Mouse (Mus musculus): ENCODE data around the gene Tbx15. TPM values are rescaled to one million over a fixed set of nuclear protein-coding genes. Genes with fewer than 3 reads are reported as not detected.

Gene Tbx15
- polyA plus RNA-seq, 1 experiment, result 1.7 TPM

DNA sequence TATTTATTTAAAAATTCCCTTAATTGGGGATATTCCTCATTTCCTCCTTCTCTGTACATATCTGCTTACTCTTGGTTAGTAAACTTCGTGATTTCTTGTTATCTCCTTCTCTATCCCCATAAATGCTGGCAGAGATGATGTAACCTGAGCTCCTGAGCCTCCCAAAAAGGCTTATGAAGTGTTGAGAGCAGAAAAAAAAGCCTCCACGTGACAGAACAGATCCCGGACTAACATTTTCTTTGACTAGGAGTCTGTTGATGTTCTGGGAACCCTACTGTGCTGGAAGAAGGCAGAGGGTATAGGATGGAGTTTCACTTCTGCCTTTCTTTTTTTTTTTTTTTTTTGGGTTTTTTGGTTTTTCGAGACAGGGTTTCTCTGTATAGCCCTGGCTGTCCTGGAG lies 146.9 kb downstream of the Tbx15 start:
- H3K36me3 ChIP-seq (ENCODE audit: control insufficient read depth, insufficient read depth, low read length, poor library complexity, severe bottlenecking), result no peaks in the 10 kb centered on the region

More for the DNA sequence above, 146.9 kb downstream of the Tbx15 start:
- Histone ChIP-seq H3K4me1 (ENCODE audit: control insufficient read depth, insufficient read depth, low read length) (no peaks in the 10 kb centered on the region), H3K27me3 (ENCODE audit: control insufficient read depth, insufficient read depth, low read length, poor library complexity, severe bottlenecking) (no peaks in the 10 kb centered on the region), H3K9ac (ENCODE audit: low read depth, poor library complexity, severe bottlenecking) (no peak overlapping the region), H3K27ac (ENCODE audit: insufficient read depth, low read length) (no peak overlapping the region), H3K9me3 (replicated peaks; ENCODE audit: control insufficient read depth, insufficient read depth, low read length, poor library complexity, severe bottlenecking) (no peaks in the 10 kb centered on the region), H3K4me3 (ENCODE audit: low read depth, low read length) (no peak overlapping the region)
- TF ChIP-seq CTCF (IDR thresholded peaks at IDR 0.05; ENCODE audit: low read depth, low read length) (no peak), EP300 (IDR thresholded peaks at IDR 0.05; ENCODE audit: insufficient read depth, low read depth, low read length) (no peak)

Other genes starting within 250 kb of the Tbx15 start
- gene Wars2, start 99.3 kb upstream of the Tbx15 start, polyA plus RNA-seq (2011; ENCODE audit: insufficient read depth, insufficient read length, low read depth, missing spikeins), result 4.4 and 9.2 TPM in 2 replicates

All from ES-Bruce4 (cell line).